Mouse (Mus musculus): ENCODE results near the gene Gm40193. TPM values are rescaled to one million over a fixed set of nuclear protein-coding genes. Genes with fewer than 3 reads are reported as not detected.

Gm40193 gene
- polyA plus RNA-seq, 1 experiment from 2014 or later = not detected

GRCm38 (mm10) chr11:70509753-70510564 is 22.8 kb downstream of the Gm40193 start:
- TF ChIP-seq CTCF (IDR thresholded peaks at IDR 0.05) = peak; percentile 72
- in situ Hi-C loops (cut with MboI; ENCODE audit: low pct_unique_long_range_greater_than_20kb) = loop anchor here (5.0 kb wide), 1 partner anchor 93 kb away; no protein-coding TSS in a partner anchor
- no peak for ATAC-seq
- peaks cover 14% of the 10 kb centered on the region for H3K27me3 ChIP-seq
- DNase-seq (ENCODE audit: low read depth, low spot score) = no peak
- POLR2A ChIA-PET = interaction anchor here (0.6 kb wide), 1 partner anchor 12 kb away, joined by 4 read pairs; no protein-coding TSS in a partner anchor
- CTCF ChIA-PET = interaction anchor here (1.3 to 3.3 kb wide), 3 partner anchors 58 to 96 kb away, joined by 4 to 13 read pairs (median 5); no protein-coding TSS in a partner anchor

GRCm38 (mm10) chr11:70506962-70507515 is 25.7 kb downstream of the Gm40193 start:
- DNase-seq (ENCODE audit: low read depth, low spot score) (no peak), ATAC-seq (no peak)
- ChIA-PET CTCF (interaction anchor here (1.1 to 2.5 kb wide), 2 partner anchors 75 to 92 kb away, joined by 4 to 9 read pairs; partner anchors contain the start of gene Arrb2), POLR2A (interaction anchor here (0.6 to 1.6 kb wide), 5 partner anchors 12 to 98 kb away, joined by 3 to 6 read pairs (median 3); no protein-coding TSS in a partner anchor)
- no peak for TF ChIP-seq CTCF (IDR thresholded peaks at IDR 0.05)
- peaks cover 6% of the 10 kb centered on the region for H3K27me3 ChIP-seq
- in situ Hi-C loops (cut with MboI; ENCODE audit: low pct_unique_long_range_greater_than_20kb) = loop anchor here (5.0 kb wide), 1 partner anchor 90 kb away; no protein-coding TSS in a partner anchor

- CTCF ChIA-PET = interaction anchor here (1.1 to 2.5 kb wide), 2 partner anchors 74 to 91 kb away, joined by 4 to 9 read pairs; partner anchors contain the start of gene Arrb2
Observed at GRCm38 (mm10) chr11:70506385-70506784, 26.4 kb downstream of the Gm40193 start.

GRCm38 (mm10) chr11:70504970-70505369 is 27.8 kb downstream of the Gm40193 start, which contains the start of gene Tm4sf5:
TSS of gene Tm4sf5 (plus strand) at chr11:70505244.
- H3K27me3 ChIP-seq = peaks cover 6% of the 10 kb centered on the region
- no peak for DNase-seq (ENCODE audit: low read depth, low spot score)
- TF ChIP-seq CTCF (IDR thresholded peaks at IDR 0.05) = no peak
- ChIA-PET CTCF (interaction anchor here (0.8 to 1.6 kb wide), 4 partner anchors 52 to 92 kb away, joined by 3 to 5 read pairs (median 4); partner anchors contain the start of gene Arrb2), POLR2A (interaction anchor here (0.7 kb wide), 1 partner anchor 569 kb away, joined by 3 read pairs; no protein-coding TSS in a partner anchor)
- ATAC-seq = no peak
- in situ Hi-C loops (cut with MboI; ENCODE audit: low pct_unique_long_range_greater_than_20kb) = loop anchor here (5.0 kb wide), 2 partner anchors 53 to 88 kb away; partner anchors contain the start of gene Med11

More at GRCm38 (mm10) chr11:70506385-70506784, 26.4 kb downstream of the Gm40193 start:
- POLR2A ChIA-PET = interaction anchor here (0.7 to 1.0 kb wide), 2 partner anchors 74 to 99 kb away, joined by 3 read pairs; no protein-coding TSS in a partner anchor
- in situ Hi-C loops (cut with MboI; ENCODE audit: low pct_unique_long_range_greater_than_20kb) = loop anchor here (5.0 kb wide), 1 partner anchor 89 kb away; no protein-coding TSS in a partner anchor
- DNase-seq (ENCODE audit: low read depth, low spot score) = no peak
- peaks cover 6% of the 10 kb centered on the region for H3K27me3 ChIP-seq
- ATAC-seq = no peak
- peak; percentile 85 for TF ChIP-seq CTCF (IDR thresholded peaks at IDR 0.05)

GRCm38 (mm10) chr11:70502018-70502417 is 30.7 kb downstream of the Gm40193 start:
- in situ Hi-C loops (cut with MboI; ENCODE audit: low pct_unique_long_range_greater_than_20kb) = loop anchor here (5.0 kb wide), 1 partner anchor 50 kb away; the partner anchor contains the start of gene Med11
- ChIA-PET CTCF (interaction anchor here (0.9 to 1.1 kb wide), 4 partner anchors 14 to 70 kb away, joined by 3 to 4 read pairs (median 4); partner anchors contain the start of genes Arrb2 and Med11), POLR2A (no interaction called here)
- DNase-seq (ENCODE audit: low read depth, low spot score) (no peak), ATAC-seq (no peak)
- H3K27me3 ChIP-seq = no peaks in the 10 kb centered on the region
- no peak for TF ChIP-seq CTCF (IDR thresholded peaks at IDR 0.05)

GRCm38 (mm10) chr11:70500476-70500812 is 32.3 kb downstream of the Gm40193 start:
- ATAC-seq (no peak), DNase-seq (ENCODE audit: low read depth, low spot score) (no peak)
- no peak for TF ChIP-seq CTCF (IDR thresholded peaks at IDR 0.05)
- in situ Hi-C loops (cut with MboI; ENCODE audit: low pct_unique_long_range_greater_than_20kb) = loop anchor here (5.0 kb wide), 1 partner anchor 48 kb away; the partner anchor contains the start of gene Med11
- H3K27me3 ChIP-seq = no peaks in the 10 kb centered on the region
- POLR2A ChIA-PET = interaction anchor here (1.1 kb wide), 1 partner anchor 48 kb away, joined by 3 read pairs; the partner anchor contains the start of gene Med11
- CTCF ChIA-PET = interaction anchor here (0.8 to 2.0 kb wide), 17 partner anchors 12 to 89 kb away, joined by 3 to 16 read pairs (median 4); partner anchors contain the start of genes Arrb2 and Med11

- ChIA-PET CTCF (interaction anchor here (0.8 to 2.4 kb wide), 20 partner anchors 10 to 89 kb away, joined by 3 to 16 read pairs (median 4); partner anchors contain the start of genes Arrb2 and Med11), POLR2A (no interaction called here)
- peak; percentile 79 for TF ChIP-seq CTCF (IDR thresholded peaks at IDR 0.05)
- ATAC-seq (no peak), DNase-seq (ENCODE audit: low read depth, low spot score) (no peak)
- in situ Hi-C loops (cut with MboI; ENCODE audit: low pct_unique_long_range_greater_than_20kb) = loop anchor here (5.0 kb wide), 1 partner anchor 48 kb away; the partner anchor contains the start of gene Med11
- H3K27me3 ChIP-seq = no peaks in the 10 kb centered on the region
Observed at GRCm38 (mm10) chr11:70499566-70500475, 32.9 kb downstream of the Gm40193 start.

- H3K27me3 ChIP-seq = no peaks in the 10 kb centered on the region
- no peak for TF ChIP-seq CTCF (IDR thresholded peaks at IDR 0.05)
- CTCF ChIA-PET = interaction anchor here (1.1 to 1.4 kb wide), 3 partner anchors 9 to 15 kb away, joined by 3 to 5 read pairs (median 3); no protein-coding TSS in a partner anchor
- POLR2A ChIA-PET = no interaction called here
- in situ Hi-C loops (cut with MboI; ENCODE audit: low pct_unique_long_range_greater_than_20kb) = no loop called here
- no peak for DNase-seq (ENCODE audit: low read depth, low spot score)
- no peak for ATAC-seq
Observed at GRCm38 (mm10) chr11:70489684-70490083, 43.1 kb downstream of the Gm40193 start.

- DNase-seq (ENCODE audit: low read depth, low spot score) = no peak
- no peaks in the 10 kb centered on the region for H3K27me3 ChIP-seq
- POLR2A ChIA-PET = no interaction called here
- in situ Hi-C loops (cut with MboI; ENCODE audit: low pct_unique_long_range_greater_than_20kb) = no loop called here
- CTCF ChIA-PET = interaction anchor here (1.1 to 1.9 kb wide), 4 partner anchors 9 to 14 kb away, joined by 3 to 5 read pairs (median 4); no protein-coding TSS in a partner anchor
- TF ChIP-seq CTCF (IDR thresholded peaks at IDR 0.05) = no peak
- ATAC-seq = no peak
Observed at GRCm38 (mm10) chr11:70489138-70489537, 43.6 kb downstream of the Gm40193 start.
